Mouse (Mus musculus) megakaryocyte, embryonic 14.5 days (primary cell): ENCODE measurements around the gene Lfng.

ENCODE experiments used
- FLI1 ChIP-seq: IDR thresholded peaks from 2 replicates; pipeline ENCODE4 v1.6.1; 2012; ENCODE audit warnings: low read length, inconsistent platforms, mixed read lengths
- GATA1 ChIP-seq: IDR thresholded peaks from 3 replicates; pipeline ENCODE4 v1.6.1; 2012; ENCODE audit warnings: mixed read lengths, low read length, inconsistent platforms, borderline replicate concordance

- TF ChIP-seq GATA1 (no peak), FLI1 (no peak)
These were observed 2.7 kb upstream of the Lfng start for GRCm38 (mm10) chr5:140604386-140604785.
